Mouse (Mus musculus) cerebellum, adult (tissue): Measurements from ENCODE around the gene Clrn2.

Experiments
- ATAC-seq: cut with Nextera tagmentation; 2 replicates; pipeline ENCODE4 v1.9.2; 2017; ENCODE audit warnings: mild to moderate bottlenecking, moderate library complexity, mixed read lengths; ENCODE audit not compliant: insufficient number of reproducible peaks, low FRiP score, low TSS enrichment

Clrn2 gene

DNA sequence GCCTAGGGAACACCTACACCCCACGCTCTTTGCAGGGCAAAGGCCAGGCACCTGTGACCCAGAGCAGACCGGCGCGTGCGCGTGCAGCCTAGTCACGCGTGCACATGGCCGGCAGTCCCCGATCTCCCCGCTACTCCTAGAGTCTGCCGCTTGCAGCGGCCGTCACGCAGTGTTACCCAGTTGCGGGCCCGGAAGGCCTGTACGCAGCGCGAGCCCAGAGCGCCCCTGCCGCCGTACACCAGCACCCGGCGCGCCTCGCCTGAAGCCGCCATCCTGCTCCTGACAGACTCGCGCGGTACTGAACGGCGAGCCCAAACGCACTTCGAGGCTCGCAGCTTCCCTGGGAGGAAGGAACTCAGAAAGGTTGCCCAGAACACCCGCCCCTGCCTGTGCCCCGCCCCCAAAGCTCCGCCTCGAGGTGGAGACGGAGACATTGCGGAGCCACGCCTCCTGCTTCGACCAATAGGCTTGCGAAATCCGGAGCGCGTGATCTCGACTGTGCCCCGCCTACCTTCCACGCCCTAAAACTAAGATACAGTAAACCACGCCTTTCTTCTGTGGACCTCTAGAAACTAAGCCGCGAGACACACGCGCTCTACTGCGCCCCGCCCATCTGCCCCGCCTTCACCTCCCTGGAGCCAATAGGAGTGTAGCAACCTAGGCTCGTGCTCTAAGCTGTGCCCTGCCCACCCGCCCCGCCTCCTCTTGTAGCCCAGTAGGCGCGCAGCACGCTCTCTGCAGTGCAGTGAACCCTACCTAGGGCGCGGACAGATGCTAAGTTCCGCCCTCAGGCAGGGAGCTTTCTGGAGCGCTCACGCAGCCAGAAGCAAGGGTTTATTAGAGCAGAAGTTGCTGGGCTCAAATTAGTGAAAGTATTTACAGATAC is 3.5 kb upstream of the Clrn2 start, which contains the start of gene Qdpr:
Gene Qdpr (minus strand): TSS at position 406 of the 886 bp plus-strand sequence.
- ATAC-seq: peak; percentile 94

DNA sequence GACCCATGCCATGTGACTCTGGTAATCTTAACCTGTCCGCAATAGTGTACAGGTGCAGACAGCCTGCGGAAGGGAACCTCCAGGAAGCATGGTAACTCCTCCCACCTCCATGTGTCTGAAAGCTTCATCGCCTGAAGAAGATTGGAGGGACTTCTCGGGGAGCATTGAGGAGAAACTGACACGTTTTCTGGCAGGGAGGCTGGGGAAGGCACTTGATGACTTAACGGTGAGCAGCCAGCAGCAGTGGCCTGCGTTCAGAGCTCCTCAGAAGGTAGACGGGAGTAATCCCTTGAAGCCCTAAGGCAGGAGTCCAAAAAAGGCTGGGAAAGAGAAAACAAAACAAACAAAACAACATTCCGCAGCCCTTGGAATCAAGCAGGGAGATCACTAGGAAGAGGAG is 905 bp downstream of the Clrn2 start:
- no peak for ATAC-seq

DNA sequence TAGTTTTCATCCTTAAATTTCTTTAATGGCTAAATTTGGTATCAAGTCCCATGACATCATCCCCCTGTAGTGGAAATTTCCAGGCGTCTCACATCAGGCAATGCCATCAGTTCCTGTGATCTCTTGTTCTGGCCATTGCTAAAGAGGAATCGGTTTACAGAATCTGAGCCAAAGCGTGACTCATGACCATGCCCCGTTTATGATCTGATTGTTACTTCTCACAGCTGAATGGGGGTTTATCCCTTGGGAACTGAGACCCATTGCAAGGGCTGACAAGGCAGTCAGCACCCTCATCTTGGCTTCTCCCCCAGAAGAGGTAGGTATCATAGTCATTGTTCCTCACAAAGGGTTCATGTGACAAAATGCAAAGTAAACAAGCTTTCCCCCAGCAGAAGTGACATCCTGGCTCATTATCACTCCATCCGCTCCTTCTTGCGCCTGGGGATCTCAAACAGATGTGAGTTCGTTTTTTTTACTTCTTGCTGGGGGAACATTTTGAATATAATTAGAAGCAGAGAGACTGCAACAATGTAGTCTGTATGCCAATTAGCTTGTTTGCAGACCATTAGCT is 19.4 kb downstream of the Clrn2 start:
- no peak for ATAC-seq

DNA sequence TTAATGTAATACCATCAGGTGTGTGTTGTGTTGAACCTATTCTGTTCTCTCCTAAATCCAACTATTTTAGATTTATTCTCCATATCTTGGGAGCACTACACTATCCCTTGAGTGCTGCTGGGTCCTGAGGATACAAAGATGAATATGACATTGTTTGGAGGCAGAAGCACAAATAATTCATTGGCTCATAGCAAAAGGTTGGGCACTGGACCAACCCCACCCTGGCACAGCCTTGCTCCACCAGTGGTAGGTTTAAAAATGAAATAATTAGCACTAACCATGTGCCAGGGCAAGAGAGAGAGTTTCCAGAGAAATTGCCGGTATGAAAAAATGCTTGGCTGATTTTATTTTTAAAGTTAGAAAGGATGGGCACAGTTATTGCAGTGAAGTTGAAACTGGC is 20.0 kb downstream of the Clrn2 start:
- no peak for ATAC-seq

DNA sequence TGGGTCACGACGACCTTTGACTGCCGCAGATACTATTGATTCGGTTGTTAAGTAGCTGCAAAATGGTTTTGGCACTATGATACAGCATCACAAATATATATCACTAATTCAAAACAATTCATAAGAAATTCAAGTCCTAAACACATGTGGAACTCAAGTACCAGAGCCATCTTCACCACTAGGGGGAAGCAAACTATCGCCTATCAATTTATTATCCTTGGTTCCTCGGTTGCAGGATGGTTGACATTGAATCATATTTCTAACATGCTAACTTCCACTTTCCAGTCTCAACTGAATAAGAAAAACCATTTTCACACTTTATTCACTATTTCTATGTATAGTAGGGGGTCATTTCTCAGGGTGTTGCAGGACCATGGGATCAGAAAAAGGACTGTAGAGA is 20.7 kb downstream of the Clrn2 start:
- ATAC-seq: 0 out of 2 replicates have a peak, but pooled peaks have one; percentile 43

DNA sequence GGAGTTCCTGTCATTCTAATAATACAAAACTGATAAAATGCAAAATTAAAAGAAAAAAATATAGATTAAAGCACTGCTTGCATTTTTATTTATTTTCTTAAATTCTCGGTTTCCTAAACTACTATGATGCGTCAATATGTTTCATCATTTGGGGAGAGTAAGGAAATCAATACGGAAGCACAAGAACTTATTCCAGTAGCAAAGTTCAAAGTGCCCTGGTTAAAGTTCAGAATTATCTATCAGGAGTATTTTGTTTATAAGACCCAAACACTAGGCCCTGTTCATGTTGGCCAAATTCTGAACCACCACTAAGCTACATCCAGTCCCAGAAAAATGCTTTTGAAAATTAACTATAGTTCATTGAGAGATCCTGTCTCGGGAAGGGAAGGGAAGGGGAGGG is 21.2 kb downstream of the Clrn2 start:
- no peak for ATAC-seq

DNA sequence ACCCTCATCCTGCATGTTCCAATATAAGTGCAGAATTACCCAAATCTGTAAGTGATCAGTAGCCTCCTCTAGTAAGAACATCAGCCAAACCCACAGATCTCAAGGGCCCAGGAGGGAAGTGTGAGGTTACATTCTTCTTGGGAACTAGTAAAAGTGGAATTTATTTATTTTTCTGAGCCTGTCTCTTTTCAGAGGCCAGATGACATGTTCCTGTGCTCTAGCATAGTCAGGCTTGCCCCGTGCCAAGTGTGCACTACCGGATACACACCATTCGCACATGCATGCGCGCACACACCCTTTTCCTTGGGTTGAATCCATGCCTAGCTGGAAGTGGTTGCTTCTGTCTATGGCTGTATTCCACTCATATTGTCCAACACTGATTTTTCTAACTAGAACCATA is 22.2 kb downstream of the Clrn2 start:
- no peak for ATAC-seq

DNA sequence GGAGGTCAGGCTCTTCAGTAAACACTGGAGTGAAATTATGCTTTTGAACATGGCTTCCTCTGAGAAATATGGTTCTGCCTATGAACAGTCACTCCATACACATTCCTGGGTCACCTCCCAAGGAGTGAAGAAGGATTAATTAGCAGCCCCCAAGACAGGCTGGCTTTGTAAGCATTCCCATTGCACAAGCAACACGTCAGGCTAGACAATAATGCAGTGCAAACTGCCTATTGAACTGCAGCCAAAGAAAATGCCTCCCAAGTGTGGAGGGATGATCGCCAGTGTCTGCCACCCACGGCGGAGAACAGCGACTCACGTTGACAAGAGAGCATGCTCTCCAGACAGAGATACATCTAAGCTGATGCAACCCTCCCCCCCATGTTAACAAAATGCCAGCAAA is 22.7 kb downstream of the Clrn2 start:
- ATAC-seq: no peak

DNA sequence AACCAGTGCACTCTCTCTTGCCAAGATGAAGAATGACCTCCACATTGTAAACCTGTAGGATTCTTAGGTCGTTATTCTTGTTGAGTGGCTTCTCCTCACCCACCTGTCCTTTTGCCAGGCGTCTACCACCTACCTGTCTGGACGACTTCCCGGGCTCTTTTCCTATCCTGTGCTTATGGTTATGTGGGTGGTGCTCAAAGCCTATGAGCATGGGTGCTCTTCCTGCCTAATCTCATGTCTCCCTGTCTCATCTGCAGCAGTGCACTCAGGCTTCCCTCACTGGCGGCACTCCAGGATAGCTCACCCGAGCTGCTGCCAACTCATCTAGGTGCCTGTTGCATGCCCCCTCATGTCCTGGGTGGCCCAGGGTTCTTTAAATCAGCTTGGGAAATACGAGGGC is 24.1 kb downstream of the Clrn2 start:
- ATAC-seq: no peak

DNA sequence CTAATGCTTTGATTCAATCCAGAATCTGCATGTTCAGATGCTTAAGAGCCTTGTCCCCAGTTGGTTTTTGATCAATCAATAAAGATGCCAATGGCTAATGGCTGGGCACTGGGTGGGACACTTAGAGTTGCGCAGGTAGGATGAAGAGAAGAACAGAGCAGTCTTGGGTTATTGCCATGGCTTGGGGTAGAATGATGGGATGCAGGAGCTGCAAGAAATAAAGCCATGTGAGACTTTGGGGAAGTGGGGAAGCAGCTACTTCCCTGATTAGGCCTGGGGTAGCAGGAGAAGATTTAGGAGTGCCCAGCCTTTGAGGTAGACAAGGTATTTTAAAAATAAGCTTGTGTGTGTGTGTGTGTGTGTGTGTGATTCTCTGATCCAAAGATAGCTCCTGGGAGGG is 26.5 kb downstream of the Clrn2 start:
- ATAC-seq: no peak

DNA sequence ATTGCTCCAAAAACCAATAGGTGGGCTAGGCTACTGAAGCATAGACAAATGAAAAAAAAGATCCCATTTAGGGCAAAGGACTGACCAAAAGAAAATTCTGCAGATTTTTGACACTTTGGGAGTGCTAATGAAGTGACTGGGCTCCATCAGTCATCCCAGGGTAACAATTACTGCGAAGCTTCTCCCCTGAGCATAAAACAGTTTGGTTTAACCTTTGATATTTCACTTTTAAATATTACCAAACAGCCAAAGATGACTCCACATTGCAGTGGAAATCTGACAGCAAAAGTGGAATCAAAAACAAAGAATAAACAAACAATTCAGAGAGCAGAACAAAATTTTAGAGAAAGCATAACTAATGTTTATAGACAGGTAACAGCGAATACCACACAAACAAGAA is 27.6 kb downstream of the Clrn2 start:
- ATAC-seq: no peak

DNA sequence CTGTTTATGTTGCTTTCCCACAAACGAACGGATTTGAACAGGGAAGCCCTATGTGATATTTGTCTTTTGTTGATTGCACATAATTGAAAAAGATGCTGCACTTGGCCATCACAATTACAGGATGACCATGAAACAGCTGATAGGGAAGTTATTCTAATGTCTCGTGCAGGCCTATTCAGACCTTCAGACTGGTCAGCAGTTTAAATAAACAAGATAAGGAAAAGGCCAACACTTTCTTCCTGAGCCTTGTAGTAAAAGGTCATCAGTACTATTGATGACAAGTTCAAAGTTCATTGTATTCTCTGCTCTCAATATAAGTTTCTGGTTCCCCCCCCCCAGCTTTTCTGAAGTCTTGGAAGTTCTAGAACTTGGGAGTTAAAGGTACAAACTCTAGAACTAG is 29.1 kb downstream of the Clrn2 start:
- no peak for ATAC-seq

DNA sequence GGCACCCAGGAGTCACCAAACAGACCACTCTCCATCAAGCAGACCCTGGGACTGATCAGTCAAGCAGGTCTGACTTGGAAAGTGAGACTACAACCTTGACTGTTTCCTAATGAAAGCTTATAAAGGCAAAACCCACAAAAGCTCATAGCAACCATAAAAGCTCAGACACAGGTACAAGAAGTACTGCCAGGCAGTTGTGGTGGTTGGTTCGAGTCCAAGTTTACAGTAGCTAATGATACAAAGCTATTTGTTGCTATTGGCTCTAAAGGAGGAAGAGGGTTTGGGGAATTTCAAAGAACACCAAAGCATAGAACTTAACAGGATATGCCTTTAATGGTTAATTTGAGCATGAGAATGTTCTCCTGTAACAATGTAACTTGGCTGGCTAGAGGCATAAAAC is 30.1 kb downstream of the Clrn2 start:
- no peak for ATAC-seq

DNA sequence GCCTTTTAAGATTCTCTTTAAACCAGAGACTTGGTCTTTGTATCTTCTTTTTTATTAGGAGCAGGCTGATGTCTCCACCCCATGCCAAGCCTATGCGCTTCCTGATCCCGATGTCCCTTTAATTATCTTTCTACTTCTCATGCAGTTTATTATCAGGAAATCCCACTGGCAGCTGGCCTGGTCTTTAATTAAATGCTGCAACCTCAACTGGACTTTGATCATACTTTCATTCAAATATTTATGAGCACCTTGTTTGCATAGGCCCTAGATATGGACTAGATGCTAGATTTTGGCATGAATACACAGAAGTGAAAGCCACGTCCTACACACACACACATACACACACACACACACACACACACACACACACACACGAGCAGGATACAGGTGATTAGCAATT is 38.2 kb downstream of the Clrn2 start:
- ATAC-seq: no peak

DNA sequence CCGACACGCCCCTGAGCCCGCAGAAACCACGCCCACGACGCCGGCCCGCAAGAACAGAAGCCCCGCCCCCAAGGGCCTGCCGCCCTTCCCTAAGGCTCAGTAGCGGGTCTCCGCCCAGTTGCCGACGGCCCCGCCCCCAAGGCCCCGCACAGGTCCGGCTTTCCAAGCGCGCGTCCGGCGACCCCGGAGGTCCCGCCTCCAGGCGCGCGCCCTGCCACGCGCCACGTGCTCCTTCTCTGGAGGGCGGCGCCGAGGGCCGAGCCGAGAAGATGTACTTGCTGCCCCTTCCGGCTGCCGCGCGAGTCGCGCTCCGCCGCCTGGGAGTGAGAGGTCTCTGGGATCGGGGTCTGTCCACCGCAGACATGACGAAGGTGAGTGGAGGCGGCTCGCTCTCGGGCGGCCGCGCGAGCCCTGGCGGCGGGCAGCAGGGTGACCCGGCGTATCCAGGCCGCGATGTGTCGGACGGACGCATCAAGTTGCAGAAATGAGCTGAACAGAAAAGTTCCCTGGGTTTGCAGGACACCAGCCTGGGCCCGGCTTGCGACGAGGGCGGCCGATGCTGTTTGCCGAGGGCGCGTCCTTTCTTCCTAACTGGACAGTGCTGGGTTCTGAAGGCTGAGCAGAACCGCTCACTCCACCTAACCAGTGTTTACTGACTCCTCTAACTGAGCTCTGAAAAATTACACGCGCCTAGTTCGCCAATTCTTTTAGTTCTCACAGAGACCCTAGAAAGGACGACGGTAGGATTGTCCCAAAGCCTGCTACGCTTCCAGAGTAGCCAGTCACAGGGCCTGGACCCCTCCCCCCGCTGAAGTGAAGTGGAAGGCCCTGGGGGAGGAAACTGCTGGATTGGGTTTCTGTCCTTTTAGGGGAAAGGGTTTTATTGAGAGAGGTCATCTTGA is 39.9 kb downstream of the Clrn2 start, which contains the start of gene Lap3:
Gene Lap3 (plus strand): TSS at position 184 of the 902 bp plus-strand sequence.
- peak; percentile 92 for ATAC-seq

DNA sequence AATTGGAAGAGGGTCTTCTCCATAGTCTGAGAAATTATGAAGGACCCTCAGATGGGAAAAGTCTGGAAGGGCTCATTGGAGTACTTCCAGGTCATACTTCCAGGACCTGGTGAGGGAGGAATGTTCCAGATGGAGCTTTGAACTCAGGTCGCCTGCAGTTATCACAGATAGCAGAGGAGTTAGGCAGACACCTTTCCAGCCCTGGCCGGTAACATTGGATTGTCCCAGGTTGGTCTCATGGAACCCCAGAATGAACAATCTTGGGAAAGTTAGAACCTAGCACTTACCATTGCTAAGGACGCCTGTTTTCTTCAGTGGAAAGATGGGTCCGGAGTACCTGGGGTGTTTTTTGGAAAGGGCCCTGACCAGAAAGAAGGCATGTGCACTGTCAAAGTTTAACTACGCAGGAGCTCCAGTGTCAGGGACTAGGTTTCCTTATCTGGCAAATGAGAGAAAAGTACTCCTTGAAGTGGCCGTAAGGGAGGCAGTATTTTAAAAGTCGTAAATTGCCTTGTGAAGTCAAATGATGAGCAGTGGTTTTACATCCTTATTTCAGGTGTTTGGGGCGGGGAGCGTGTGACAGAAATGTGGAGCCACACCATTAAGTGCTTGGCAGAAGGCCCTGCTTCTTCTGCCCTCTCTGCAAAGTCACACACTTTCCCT is 40.7 kb downstream of the Clrn2 start:
- ATAC-seq: no peak

DNA sequence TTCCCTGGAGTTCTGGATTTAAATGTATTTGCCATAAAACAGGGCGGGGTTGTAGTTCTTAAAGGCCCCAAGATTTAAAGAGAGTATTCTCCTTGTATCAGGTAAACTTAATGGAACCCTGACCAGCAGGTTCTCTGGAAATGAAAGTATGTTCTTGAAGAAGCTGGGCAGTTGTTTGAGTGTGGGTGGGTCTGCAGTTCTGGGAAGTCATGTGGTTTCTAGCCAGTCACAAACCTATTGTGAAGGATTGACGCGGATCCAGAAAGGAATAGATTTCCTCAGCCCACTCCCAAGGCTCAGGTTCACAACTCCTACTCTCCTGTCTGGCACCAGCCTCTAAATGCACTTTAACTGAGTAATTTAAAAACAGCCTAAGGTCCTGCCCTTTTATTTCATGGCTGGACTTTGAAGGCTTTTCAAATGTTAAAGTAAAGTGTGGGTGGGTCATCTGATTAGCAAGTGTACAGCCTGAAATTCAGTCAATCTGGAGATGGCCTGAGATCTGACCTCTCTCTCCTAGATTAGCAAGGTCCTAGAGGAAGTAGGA is 42.0 kb downstream of the Clrn2 start:
- no peak for ATAC-seq

DNA sequence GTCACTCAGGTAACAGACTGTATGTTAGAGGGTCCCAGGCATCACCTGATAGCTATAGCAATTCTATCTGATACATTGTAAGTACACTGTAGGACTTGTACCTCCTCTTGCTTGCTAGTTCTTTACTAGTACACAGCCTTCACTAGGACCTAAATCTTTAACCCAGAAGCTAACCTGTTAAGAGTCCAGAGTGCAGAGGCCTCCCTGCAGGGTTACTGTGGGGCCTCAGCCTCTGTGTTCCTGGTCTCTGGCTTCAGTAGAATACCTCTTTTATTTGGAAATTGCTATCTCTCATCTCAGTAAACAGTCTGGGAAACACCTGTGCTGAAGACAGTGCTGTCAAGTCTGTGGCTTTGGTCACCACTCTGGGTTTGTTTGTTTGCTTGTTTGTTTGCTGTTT is 42.5 kb downstream of the Clrn2 start:
- no peak for ATAC-seq

DNA sequence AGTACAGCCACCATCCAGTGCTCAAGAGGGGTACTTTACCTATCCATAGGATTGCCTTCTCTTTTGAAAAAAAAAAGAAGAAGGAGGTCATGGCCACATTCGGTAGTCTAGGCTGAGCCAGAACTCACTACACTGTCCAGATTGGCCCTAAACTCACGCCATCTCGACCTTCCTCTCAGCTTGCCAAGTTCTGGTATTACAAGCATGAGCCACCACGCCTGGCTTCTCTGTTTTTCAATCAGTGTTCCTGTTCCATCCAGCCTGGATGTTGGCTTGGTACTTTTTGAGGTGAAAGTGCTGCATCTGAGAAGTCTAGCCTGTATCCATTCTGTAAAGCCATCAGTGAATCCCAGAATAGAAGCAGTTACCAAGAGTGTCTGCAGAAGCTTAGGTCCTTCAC is 42.9 kb downstream of the Clrn2 start:
- no peak for ATAC-seq

DNA sequence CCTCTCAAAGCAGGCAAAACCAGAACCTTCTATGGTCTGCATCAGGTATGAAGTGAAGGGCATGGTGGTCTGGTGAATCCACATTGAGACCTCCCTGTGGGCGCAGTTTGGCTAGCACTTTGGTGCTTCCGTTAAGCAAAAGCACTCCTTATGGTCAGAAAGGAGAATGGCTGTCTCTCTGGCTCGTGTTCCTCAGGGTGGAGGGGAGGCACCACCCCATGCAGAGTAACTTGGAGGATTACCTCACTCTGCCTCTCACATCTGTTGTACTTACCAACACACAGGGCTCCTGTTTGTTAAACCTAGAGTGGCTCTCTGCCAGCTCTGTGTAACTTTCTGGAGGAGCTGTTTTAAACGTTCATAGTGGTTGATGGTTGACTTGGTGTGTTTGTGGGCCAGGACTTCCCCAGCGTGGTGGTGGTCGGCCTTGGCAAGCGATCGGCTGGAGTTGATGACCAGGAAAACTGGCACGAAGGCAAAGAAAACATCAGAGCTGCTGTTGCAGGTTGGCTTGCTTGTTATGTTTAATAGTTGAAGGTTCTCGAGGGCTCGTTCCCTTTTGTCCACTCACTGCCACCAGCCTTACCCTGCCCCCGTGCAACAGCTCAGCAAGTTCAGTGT is 43.5 kb downstream of the Clrn2 start:
- ATAC-seq: no peak
